Mouse (Mus musculus) heart, postnatal 36 days (tissue): ENCODE data around the gene Ccdc32. TPM values are rescaled to one million over a fixed set of nuclear protein-coding genes. Genes with fewer than 3 reads are reported as not detected.

Source experiments
- DNase-seq, 2 experiments: peaks; one replicate each; pipeline ENCODE4 v3.0.0; 2021 to 2022
- intact Hi-C: fragments of 180-260 bp; cut with DNase I; formaldehyde crosslinking; loops from one replicate; pipeline ENCODE4 v1.15.1; 2025
- total RNA-seq, 2 experiments: library from RNA; stranded (reverse); gene quantifications; 2 replicates each; pipeline ENCODE4 v1.2.3; 2021

The Ccdc32 gene
- total RNA-seq, 2 experiments from 2014 or later = 10.4 to 11.2 TPM

DNA sequence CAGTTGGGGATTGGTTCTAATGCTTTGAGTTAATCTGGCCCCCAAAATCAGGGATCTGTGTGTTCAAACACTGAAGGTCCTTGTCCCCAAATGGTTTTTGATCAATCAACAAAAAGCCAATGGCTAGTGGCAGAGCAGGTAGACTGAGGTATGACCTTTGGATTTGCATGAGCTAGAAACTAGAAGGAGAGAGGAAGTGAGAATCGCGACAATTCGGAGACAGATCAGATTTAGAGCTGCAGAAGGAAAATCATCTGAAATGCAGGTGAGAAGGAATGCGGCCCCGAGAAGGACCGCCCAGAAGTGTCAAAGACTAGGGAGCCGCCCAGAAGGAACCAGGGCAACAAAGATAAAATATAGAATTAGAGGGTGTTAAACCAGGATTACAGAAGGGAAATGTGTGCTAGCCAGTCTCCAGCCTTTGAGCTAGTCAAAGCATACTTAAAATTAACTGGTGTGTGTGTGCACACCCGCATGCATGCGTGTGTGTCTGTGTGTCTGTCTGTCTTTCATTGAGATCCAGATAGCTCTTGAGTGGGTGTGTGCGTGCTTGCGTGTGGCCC, 59.5 kb downstream of the Ccdc32 start:
- intact Hi-C loops = no loop called here
- no peak for DNase-seq

Other genes starting within 250 kb of the Ccdc32 start
- under 1 TPM; 0.03 to 0.06 TPM for gene Disp2, start 249.7 kb downstream of the Ccdc32 start, total RNA-seq
- 1 to 10 TPM; 1.5 to 2.3 TPM for gene Knstrn, start 215.4 kb downstream of the Ccdc32 start, total RNA-seq
- 100 to 1,000 TPM; 340 to 367 TPM for gene Ivd, start 167.4 kb downstream of the Ccdc32 start, total RNA-seq
- gene Bahd1, start 129.0 kb downstream of the Ccdc32 start, total RNA-seq = 10 to 100 TPM; 18.6 TPM
- 1 to 10 TPM; 9.1 to 9.3 TPM for gene Chst14, start 102.9 kb downstream of the Ccdc32 start, total RNA-seq
- 1 to 10 TPM; 4.5 to 5.2 TPM for gene Rpusd2, start 5.4 kb upstream of the Ccdc32 start, total RNA-seq
- gene Knl1, start 17.7 kb upstream of the Ccdc32 start, total RNA-seq = under 1 TPM; 0.69 to 0.79 TPM
- gene Rad51, start 83.4 kb upstream of the Ccdc32 start, total RNA-seq = 1 to 10 TPM in 1 of 2 experiments, under 1 TPM in 1; 0.54 to 1.7 TPM
- 10 to 100 TPM; 14.3 to 19.9 TPM for gene Rmdn3, start 127.6 kb upstream of the Ccdc32 start, total RNA-seq
- 1 to 10 TPM; 4.3 to 6.5 TPM for gene Gchfr, start 138.4 kb upstream of the Ccdc32 start, total RNA-seq
- not detected for gene Gm14137, start 145.1 kb upstream of the Ccdc32 start, total RNA-seq
- 10 to 100 TPM; 11.0 to 13.2 TPM for gene Zfyve19, start 179.2 kb upstream of the Ccdc32 start, total RNA-seq
- 1 to 10 TPM; 7.6 to 9.9 TPM for gene Dnajc17, start 179.4 kb upstream of the Ccdc32 start, total RNA-seq
- not detected for gene Ppp1r14d, start 200.5 kb upstream of the Ccdc32 start, total RNA-seq
- not detected for gene Spint1, start 208.0 kb upstream of the Ccdc32 start, total RNA-seq
- not detected for gene Rhov, start 241.9 kb upstream of the Ccdc32 start, total RNA-seq